Mouse (Mus musculus) kidney, embryonic 16.5 days (tissue): ENCODE measurements around the gene Olfr193. TPM values are rescaled to one million over a fixed set of nuclear protein-coding genes. Genes with fewer than 3 reads are reported as not detected.
"Not testable (repeated sequence)": the region's sequence is repeated elsewhere in the genome, so short reads cannot be mapped to it uniquely, and the experiment has no call there.

Experiments used
- ATAC-seq: fragments of 200-750 bp; cut with Nextera tagmentation; 2 replicates; pipeline ENCODE4 v1.8.0; 2017; ENCODE audit warnings: moderate TSS enrichment; ENCODE audit not compliant: low FRiP score, low TSS enrichment
- H3K27ac ChIP-seq: fragments of 300-500 bp; sonication (generic); 2 replicates; pipeline ENCODE4 v1.5.1; 2014; ENCODE audit warnings: low read length
- H3K27me3 ChIP-seq: fragments of 300-500 bp; sonication (generic); 2 replicates; pipeline ENCODE4 v1.6.1; 2014; ENCODE audit warnings: low read length, control low read depth, mixed read lengths; ENCODE audit not compliant: insufficient read depth
- H3K36me3 ChIP-seq: fragments of 300-500 bp; sonication (generic); 2 replicates; pipeline ENCODE4 v1.6.1; 2014; ENCODE audit warnings: low read length, control low read depth, mixed read lengths; ENCODE audit not compliant: insufficient read depth
- H3K4me1 ChIP-seq: fragments of 300-500 bp; sonication (generic); 2 replicates; pipeline ENCODE4 v1.6.1; 2014; ENCODE audit warnings: low read length, control low read depth, mixed read lengths; ENCODE audit not compliant: insufficient read depth
- H3K4me2 ChIP-seq: fragments of 300-500 bp; sonication (generic); replicated peaks from 2 replicates; pipeline ENCODE4 v1.6.1; 2014; ENCODE audit warnings: low read depth, low read length
- H3K4me3 ChIP-seq: fragments of 300-500 bp; sonication (generic); 2 replicates; pipeline ENCODE4 v1.5.1; 2014; ENCODE audit warnings: mild to moderate bottlenecking, low read length
- H3K9ac ChIP-seq: fragments of 300-500 bp; sonication (generic); replicated peaks from 2 replicates; pipeline ENCODE4 v1.6.1; 2014; ENCODE audit warnings: low read length
- H3K9me3 ChIP-seq: fragments of 300-500 bp; sonication (generic); 2 replicates; pipeline ENCODE4 v1.6.1; 2016; ENCODE audit warnings: low read length, control low read depth
- WGBS: fragments of 180-500 bp; shearing (Covaris S2); extraction: QIAGEN DNeasy Blood & Tissue Kit; methylation state at CpG from one replicate; pipeline ENCODE4 v1.1.7; 2014; 5-methylcytosine and 5-hydroxymethylcytosine counted together
- polyA plus RNA-seq: library from polyadenylated mRNA; unstranded; fragments of >200 nt; fragmentation: Nextera tagmentation; extraction: Ambion mirVana; gene quantifications from 2 replicates; pipeline ENCODE4 v1.2.1, GENCODE M21; 2015

Gene Olfr193
- polyA plus RNA-seq = not detected in 2 replicates

DNA sequence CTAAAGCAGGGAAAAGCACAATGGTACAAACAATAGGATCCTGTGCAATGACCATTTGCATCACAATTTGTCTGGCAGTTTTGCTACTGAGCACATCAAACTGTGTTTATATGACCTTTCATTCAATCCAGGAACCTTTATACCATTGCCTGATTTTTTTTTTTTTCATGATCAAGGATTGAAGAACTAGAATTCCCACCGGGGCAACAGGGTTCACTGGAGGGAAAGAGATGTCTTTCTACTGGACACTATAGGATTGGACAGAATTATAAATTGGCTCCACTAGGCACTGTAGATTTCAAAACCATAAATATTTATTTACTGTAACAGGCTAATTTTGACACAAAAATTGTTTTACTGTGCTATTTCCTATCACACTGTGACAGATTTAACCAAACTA is at the start of gene Olfr193:
Gene Olfr193 (minus strand): TSS at position 101 of the 400 bp plus-strand sequence.
- Histone ChIP-seq H3K36me3 (no peaks in the 10 kb centered on the region), H3K9ac (no peak within 1 kb of the TSS), H3K4me3 (no peak within 1 kb of the TSS), H3K4me2 (no peak within 1 kb of the TSS), H3K27ac (no peak within 1 kb of the TSS), H3K4me1 (no peaks in the 10 kb centered on the region), H3K9me3 (0 out of 2 replicates have a peak, but pooled peaks cover 2% of the 10 kb centered on the region), H3K27me3 (no peaks in the 10 kb centered on the region)
- 91% methylated on average over 1 of the region's 1 CpGs for WGBS
- no peak for ATAC-seq

DNA sequence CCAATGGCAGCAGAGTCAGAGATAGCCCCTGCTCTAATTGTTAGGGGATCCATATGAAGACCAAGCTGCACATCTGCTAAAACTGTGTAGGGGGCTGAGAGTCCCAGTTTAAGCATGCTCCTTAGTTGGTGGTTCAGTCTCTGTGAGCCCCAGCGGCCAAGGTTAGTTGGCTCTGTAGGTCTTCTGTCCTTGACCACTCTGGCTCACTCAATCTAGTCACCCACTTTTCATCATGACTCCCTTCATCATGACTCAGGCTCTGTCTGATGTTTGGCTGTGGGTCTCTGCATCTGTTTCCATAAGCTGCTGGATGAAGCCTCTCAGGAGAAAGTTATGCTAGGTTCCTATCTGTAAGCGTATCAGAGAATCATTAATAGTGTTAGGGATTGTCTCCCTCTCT is 40.3 kb upstream of the Olfr193 start:
- Histone ChIP-seq H3K36me3 (no peaks in the 10 kb centered on the region), H3K27me3 (no peaks in the 10 kb centered on the region), H3K4me3 (no peak overlapping the region), H3K4me2 (no peak overlapping the region), H3K4me1 (no peaks in the 10 kb centered on the region), H3K9ac (no peak overlapping the region), H3K27ac (no peak overlapping the region), H3K9me3 (no peaks in the 10 kb centered on the region)
- no peak for ATAC-seq
- 83% methylated on average over 2 of the region's 2 CpGs for WGBS

GRCm38 (mm10) chr16:59146746-59147145 is 35.1 kb upstream of the Olfr193 start, which contains the start of gene Olfr195:
Olfr195 (plus strand) TSS chr16:59147046.
- no peak within 1 kb of the TSS for H3K9ac ChIP-seq
- H3K4me2 ChIP-seq = no peak within 1 kb of the TSS
- 93% methylated on average over 1 of the region's 1 CpGs for WGBS
- H3K36me3 ChIP-seq = no peaks in the 10 kb centered on the region
- no peaks in the 10 kb centered on the region for H3K9me3 ChIP-seq
- no peak within 1 kb of the TSS for H3K27ac ChIP-seq
- ATAC-seq = no peak
- no peaks in the 10 kb centered on the region for H3K4me1 ChIP-seq
- no peak within 1 kb of the TSS for H3K4me3 ChIP-seq
- no peaks in the 10 kb centered on the region for H3K27me3 ChIP-seq

GRCm38 (mm10) chr16:59141105-59141504 is 29.4 kb upstream of the Olfr193 start:
- Histone ChIP-seq H3K4me1 (no peaks in the 10 kb centered on the region), H3K4me2 (no peak overlapping the region), H3K36me3 (no peaks in the 10 kb centered on the region), H3K27ac (no peak overlapping the region), H3K9ac (no peak overlapping the region), H3K9me3 (no peaks in the 10 kb centered on the region), H3K27me3 (no peaks in the 10 kb centered on the region), H3K4me3 (no peak overlapping the region)
- ATAC-seq = no peak

GRCm38 (mm10) chr16:59130740-59131139 is 19.1 kb upstream of the Olfr193 start:
- 78% methylated on average over 1 of the region's 1 CpGs for WGBS
- peaks cover 3% of the 10 kb centered on the region; the same call in 1 of the 2 replicates for H3K9me3 ChIP-seq
- no peaks in the 10 kb centered on the region for H3K4me1 ChIP-seq
- no peaks in the 10 kb centered on the region for H3K36me3 ChIP-seq
- ATAC-seq = no peak
- H3K9ac ChIP-seq = no peak overlapping the region
- H3K4me3 ChIP-seq = no peak overlapping the region
- H3K27me3 ChIP-seq = no peaks in the 10 kb centered on the region
- no peak overlapping the region for H3K27ac ChIP-seq
- H3K4me2 ChIP-seq = no peak overlapping the region

GRCm38 (mm10) chr16:59120969-59121368 is 9.3 kb upstream of the Olfr193 start, which contains the start of gene Olfr194:
Olfr194 (minus strand) TSS chr16:59121069.
- H3K9me3 ChIP-seq = 0 out of 2 replicates have a peak, but pooled peaks cover 3% of the 10 kb centered on the region
- H3K36me3 ChIP-seq = no peaks in the 10 kb centered on the region
- H3K9ac ChIP-seq = no peak within 1 kb of the TSS
- no peak within 1 kb of the TSS for H3K4me2 ChIP-seq
- H3K27ac ChIP-seq = no peak within 1 kb of the TSS
- H3K4me3 ChIP-seq = no peak within 1 kb of the TSS
- ATAC-seq = no peak
- no peaks in the 10 kb centered on the region for H3K4me1 ChIP-seq
- H3K27me3 ChIP-seq = no peaks in the 10 kb centered on the region

GRCm38 (mm10) chr16:59108522-59108921 is 3.2 kb downstream of the Olfr193 start:
- H3K27ac ChIP-seq, H3K4me1 ChIP-seq, H3K4me3 ChIP-seq, H3K4me2 ChIP-seq, ATAC-seq, H3K36me3 ChIP-seq, H3K9ac ChIP-seq, H3K9me3 ChIP-seq, H3K27me3 ChIP-seq: not testable (repeated sequence)
- 56% methylated on average over 5 of the region's 5 CpGs for WGBS

- Histone ChIP-seq H3K9me3 (no peaks in the 10 kb centered on the region), H3K27me3 (no peaks in the 10 kb centered on the region), H3K9ac (no peak overlapping the region), H3K36me3 (no peaks in the 10 kb centered on the region), H3K27ac (no peak overlapping the region), H3K4me2 (no peak overlapping the region), H3K4me3 (no peak overlapping the region), H3K4me1 (no peaks in the 10 kb centered on the region)
- ATAC-seq = no peak
- 82% methylated on average over 2 of the region's 2 CpGs for WGBS
Measured at GRCm38 (mm10) chr16:59105312-59105711, 6.4 kb downstream of the Olfr193 start.

- 55% methylated on average over 1 of the region's 1 CpGs for whole genome bisulfite sequencing
Measured at GRCm38 (mm10) chr16:59089722-59090121, 22.0 kb downstream of the Olfr193 start, which contains the start of gene Olfr191. Olfr191 (minus strand) TSS chr16:59089822.

DNA sequence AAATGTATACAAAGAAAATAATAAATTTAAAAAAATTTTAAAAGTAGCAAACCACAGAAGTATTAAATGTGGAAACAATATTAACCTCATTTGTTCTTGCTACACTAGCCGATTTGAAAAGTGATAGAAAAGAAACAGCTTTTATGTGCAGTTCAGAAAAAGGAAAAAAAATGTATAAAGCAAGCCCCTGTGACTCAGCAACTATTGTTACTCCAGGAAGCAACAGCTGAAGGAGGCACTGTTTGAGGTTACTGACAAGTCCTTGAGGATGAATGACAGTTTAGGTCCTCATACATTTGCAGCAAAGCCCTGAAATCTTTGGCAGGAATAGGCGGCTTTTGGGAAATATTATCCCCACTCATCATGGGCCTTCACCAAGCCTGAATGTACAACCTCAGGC is 30.6 kb downstream of the Olfr193 start:
- H3K9me3 ChIP-seq, H3K4me1 ChIP-seq, H3K36me3 ChIP-seq, H3K27ac ChIP-seq, H3K4me2 ChIP-seq, H3K4me3 ChIP-seq, ATAC-seq, H3K9ac ChIP-seq, H3K27me3 ChIP-seq: not testable (repeated sequence)
- 86% methylated on average over 2 of the region's 2 CpGs for WGBS

More at GRCm38 (mm10) chr16:59089722-59090121, 22.0 kb downstream of the Olfr193 start, which contains the start of gene Olfr191:
- not testable (repeated sequence) for H3K27me3 ChIP-seq, H3K4me1 ChIP-seq, H3K9ac ChIP-seq, H3K27ac ChIP-seq, H3K4me2 ChIP-seq, H3K9me3 ChIP-seq, ATAC-seq, H3K4me3 ChIP-seq, H3K36me3 ChIP-seq
